Mouse (Mus musculus) gastrocnemius, postnatal 14 days (tissue): ENCODE measurements around the gene Fam187b. TPM values are rescaled to one million over a fixed set of nuclear protein-coding genes. Genes with fewer than 3 reads are reported as not detected.

ENCODE experiments used
- total RNA-seq, 2 experiments: library from RNA; stranded (reverse); gene quantifications; 2 replicates each; pipeline ENCODE4 v1.2.3; 2021

The Fam187b gene
- total RNA-seq, 2 experiments from 2014 or later = 0.23 TPM; not detected in 1

Other genes starting within 250 kb of the Fam187b start
- gene Tmem147, start 244.2 kb upstream of the Fam187b start, total RNA-seq = 100 to 1,000 TPM; 222 to 233 TPM
- gene Gapdhs, start 230.1 kb upstream of the Fam187b start, total RNA-seq = not detected
- 1 to 10 TPM; 3.7 to 4.1 TPM for gene Sbsn, start 222.3 kb upstream of the Fam187b start, total RNA-seq
- under 1 TPM in 1 of 2 experiments, not detected in 1; 0.57 TPM for gene Dmkn, start 210.0 kb upstream of the Fam187b start, total RNA-seq
- gene Krtdap, start 185.9 kb upstream of the Fam187b start, total RNA-seq = 1 to 10 TPM; 3.4 to 3.6 TPM
- under 1 TPM in 1 of 2 experiments, not detected in 1; 0.16 TPM for gene Ffar2, start 150.0 kb upstream of the Fam187b start, total RNA-seq
- not detected for gene Ffar3, start 117.6 kb upstream of the Fam187b start, total RNA-seq
- not detected for gene Ffar1, start 112.2 kb upstream of the Fam187b start, total RNA-seq
- gene Cd22, start 93.4 kb upstream of the Fam187b start, total RNA-seq = under 1 TPM in 1 of 2 experiments, not detected in 1; 0.29 TPM
- 1 to 10 TPM; 3.5 to 9.6 TPM for gene Mag, start 58.9 kb upstream of the Fam187b start, total RNA-seq
- not detected for gene Hamp2, start 49.1 kb upstream of the Fam187b start, total RNA-seq
- gene Hamp, start 29.8 kb upstream of the Fam187b start, total RNA-seq = not detected
- 10 to 100 TPM; 68.9 to 70.5 TPM for gene Usf2, start 17.0 kb upstream of the Fam187b start, total RNA-seq
- gene Lsr, start 326 bp upstream of the Fam187b start, total RNA-seq = under 1 TPM; 0.35 to 0.47 TPM
- gene Fxyd5, start 68.7 kb downstream of the Fam187b start, total RNA-seq = 10 to 100 TPM; 12.6 to 14.3 TPM
- gene Fxyd7, start 77.7 kb downstream of the Fam187b start, total RNA-seq = 1 to 10 TPM; 2.0 to 2.1 TPM
- gene Fxyd1, start 83.4 kb downstream of the Fam187b start, total RNA-seq = 1,000 to 10,000 TPM; 1,292 to 1,295 TPM
- gene Lgi4, start 85.6 kb downstream of the Fam187b start, total RNA-seq = 1 to 10 TPM; 6.2 to 8.7 TPM
- gene Fxyd3, start 102.9 kb downstream of the Fam187b start, total RNA-seq = 1 to 10 TPM; 1.9 to 3.3 TPM
- 1 to 10 TPM; 7.6 to 9.6 TPM for gene Hpn, start 141.5 kb downstream of the Fam187b start, total RNA-seq
- gene Scn1b, start 153.2 kb downstream of the Fam187b start, total RNA-seq = 100 to 1,000 TPM; 443 to 446 TPM
- 10 to 100 TPM; 23.9 to 36.8 TPM for gene Gramd1a, start 182.1 kb downstream of the Fam187b start, total RNA-seq